Mouse (Mus musculus) testis, adult 2 months (tissue): ENCODE measurements around the gene Trpm1. TPM values are rescaled to one million over a fixed set of nuclear protein-coding genes. Genes with fewer than 3 reads are reported as not detected.

ENCODE experiments used
- H3K27ac ChIP-seq: fragments of 200-500 bp; 2 replicates; pipeline ENCODE4 v1.5.1; 2012; ENCODE audit warnings: low read depth, low read length; ENCODE audit not compliant: control insufficient read depth, insufficient read depth
- H3K27me3 ChIP-seq: fragments of 200-500 bp; 2 replicates; pipeline ENCODE4 v1.6.1; 2012; ENCODE audit warnings: mild to moderate bottlenecking, low read length, moderate library complexity; ENCODE audit not compliant: control insufficient read depth, insufficient read depth
- H3K36me3 ChIP-seq: fragments of 200-500 bp; 2 replicates; pipeline ENCODE4 v1.6.1; 2012; ENCODE audit warnings: mild to moderate bottlenecking, low read length; ENCODE audit not compliant: control insufficient read depth, insufficient read depth
- H3K4me1 ChIP-seq: fragments of 200-500 bp; 2 replicates; pipeline ENCODE4 v1.6.1; 2012; ENCODE audit warnings: low read length; ENCODE audit not compliant: control insufficient read depth, insufficient read depth
- H3K4me3 ChIP-seq: fragments of 200-500 bp; 2 replicates; pipeline ENCODE4 v1.5.1; 2012; ENCODE audit warnings: low read depth, mild to moderate bottlenecking, low read length, moderate library complexity, mixed read lengths; ENCODE audit not compliant: control insufficient read depth
- CTCF ChIP-seq: fragments of 200-500 bp; IDR thresholded peaks from 2 replicates; pipeline ENCODE4 v1.5.1; 2012; ENCODE audit warnings: low read depth, mild to moderate bottlenecking, inconsistent platforms, low read length, moderate library complexity; ENCODE audit not compliant: control insufficient read depth, insufficient read depth, insufficient replicate concordance
- POLR2A ChIP-seq: fragments of 200-500 bp; IDR thresholded peaks from 2 replicates; pipeline ENCODE4 v1.6.1; 2012; ENCODE audit warnings: low read depth, mild to moderate bottlenecking, inconsistent platforms, low read length, moderate library complexity; ENCODE audit not compliant: control insufficient read depth
- polyA plus RNA-seq: library from polyadenylated mRNA; depleted of rRNA; stranded (reverse); fragments of >200 nt; gene quantifications from 2 replicates; pipeline ENCODE4 v1.2.3, GENCODE M21; 2012

Trpm1 gene
- polyA plus RNA-seq, 1 experiment, result 2.1 TPM

GRCm38 (mm10) chr7:64208700-64209099, 55.1 kb downstream of the Trpm1 start:
- Histone ChIP-seq H3K4me3 (no peak overlapping the region), H3K27me3 (no peaks in the 10 kb centered on the region), H3K27ac (no peak overlapping the region), H3K4me1 (no peaks in the 10 kb centered on the region), H3K36me3 (no peaks in the 10 kb centered on the region)
- no peak for TF ChIP-seq POLR2A
- TF ChIP-seq CTCF, result no peak

DNA sequence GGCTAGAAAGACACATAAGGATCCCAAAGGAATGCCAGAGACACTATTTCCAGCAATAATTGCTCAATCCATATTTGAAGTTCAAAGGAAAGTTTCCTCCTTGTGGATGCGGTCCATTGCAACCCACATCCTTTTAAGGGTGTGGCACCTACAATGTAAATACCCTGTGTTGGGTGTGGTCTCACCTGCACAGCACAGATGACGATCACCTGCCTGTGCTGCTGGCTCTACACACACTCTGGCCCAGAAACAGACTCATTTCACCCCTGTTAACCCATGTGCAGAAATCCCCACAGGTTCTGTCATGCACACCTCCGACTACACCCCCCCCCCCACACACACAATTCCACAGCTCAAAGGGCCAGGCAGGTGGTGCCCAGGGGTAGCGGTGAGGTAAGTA, 59.2 kb downstream of the Trpm1 start:
- no peaks in the 10 kb centered on the region for H3K36me3 ChIP-seq
- H3K4me1 ChIP-seq, result no peaks in the 10 kb centered on the region
- H3K27ac ChIP-seq, result no peak overlapping the region
- TF ChIP-seq CTCF (no peak), POLR2A (no peak)
- H3K27me3 ChIP-seq, result no peaks in the 10 kb centered on the region
- H3K4me3 ChIP-seq, result no peak overlapping the region

- no peaks in the 10 kb centered on the region for H3K36me3 ChIP-seq
- no peak overlapping the region for H3K27ac ChIP-seq
- no peaks in the 10 kb centered on the region for H3K4me1 ChIP-seq
- H3K27me3 ChIP-seq, result no peaks in the 10 kb centered on the region
- TF ChIP-seq CTCF (no peak), POLR2A (no peak)
- no peak overlapping the region for H3K4me3 ChIP-seq
Observed at GRCm38 (mm10) chr7:64214066-64214465, 60.4 kb downstream of the Trpm1 start.

- no peaks in the 10 kb centered on the region for H3K27me3 ChIP-seq
- no peaks in the 10 kb centered on the region for H3K4me1 ChIP-seq
- H3K27ac ChIP-seq, result no peak overlapping the region
- no peaks in the 10 kb centered on the region for H3K36me3 ChIP-seq
- no peak overlapping the region for H3K4me3 ChIP-seq
- TF ChIP-seq POLR2A (no peak), CTCF (no peak)
Observed at GRCm38 (mm10) chr7:64215613-64216012, 62.0 kb downstream of the Trpm1 start.

DNA sequence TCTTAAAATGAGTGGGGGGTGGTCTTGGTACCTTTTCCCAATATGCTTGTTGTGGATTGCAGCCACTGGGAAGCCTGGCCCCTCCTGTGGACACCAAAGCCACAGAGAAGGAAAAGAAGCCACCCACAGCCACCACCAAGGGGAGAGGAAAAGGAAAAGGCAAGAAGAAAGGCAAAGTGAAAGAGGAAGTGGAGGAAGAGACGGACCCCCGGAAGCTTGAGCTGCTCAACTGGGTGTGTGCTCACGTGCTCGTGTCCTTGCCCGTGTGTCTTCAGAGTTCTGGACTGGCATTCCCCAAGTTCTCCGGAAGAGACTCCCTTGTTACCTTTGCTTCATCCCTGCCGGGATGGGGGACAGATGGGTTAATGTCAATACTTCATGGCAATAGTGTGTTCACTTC, 63.8 kb downstream of the Trpm1 start:
- H3K27ac ChIP-seq, result no peak overlapping the region
- TF ChIP-seq POLR2A (no peak), CTCF (no peak)
- H3K4me3 ChIP-seq, result no peak overlapping the region
- H3K27me3 ChIP-seq, result no peaks in the 10 kb centered on the region
- H3K4me1 ChIP-seq, result no peaks in the 10 kb centered on the region
- no peaks in the 10 kb centered on the region for H3K36me3 ChIP-seq

GRCm38 (mm10) chr7:64219765-64220164, 66.1 kb downstream of the Trpm1 start:
- Histone ChIP-seq H3K36me3 (no peaks in the 10 kb centered on the region), H3K4me3 (no peak overlapping the region), H3K4me1 (no peaks in the 10 kb centered on the region), H3K27me3 (no peaks in the 10 kb centered on the region), H3K27ac (no peak overlapping the region)
- TF ChIP-seq CTCF (no peak), POLR2A (no peak)

DNA sequence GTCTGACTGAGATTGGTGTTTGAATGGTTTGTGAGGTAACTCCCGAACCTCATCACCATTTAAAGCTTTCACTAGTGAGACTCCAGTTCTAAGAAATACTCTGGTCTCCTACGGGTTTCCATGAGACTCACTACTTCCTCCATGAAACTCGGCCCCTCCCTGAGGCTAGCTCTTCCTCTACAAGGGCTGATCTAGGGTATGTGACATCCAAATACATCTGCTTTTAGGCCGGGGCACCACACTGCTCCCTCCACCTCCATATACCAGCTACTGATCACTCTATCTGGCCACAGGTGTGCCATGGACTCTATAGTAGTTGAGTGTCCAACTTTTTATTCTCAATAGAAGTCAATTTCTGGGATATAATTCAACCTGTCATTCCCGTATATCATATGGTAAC, 69.6 kb downstream of the Trpm1 start:
- H3K4me3 ChIP-seq, result no peak overlapping the region
- H3K4me1 ChIP-seq, result no peaks in the 10 kb centered on the region
- H3K27me3 ChIP-seq, result no peaks in the 10 kb centered on the region
- TF ChIP-seq CTCF, result no peak
- no peak for TF ChIP-seq POLR2A
- H3K36me3 ChIP-seq, result no peaks in the 10 kb centered on the region
- H3K27ac ChIP-seq, result no peak overlapping the region

GRCm38 (mm10) chr7:64226339-64227194, 72.9 kb downstream of the Trpm1 start:
- TF ChIP-seq POLR2A, result peak; percentile 31; the same call in 1 of the 2 replicates
- no peak for TF ChIP-seq CTCF
- peak overlapping the region; percentile 82 for H3K4me3 ChIP-seq
- H3K4me1 ChIP-seq, result no peaks in the 10 kb centered on the region
- H3K36me3 ChIP-seq, result no peaks in the 10 kb centered on the region; the same call in 1 of the 2 replicates
- H3K27me3 ChIP-seq, result no peaks in the 10 kb centered on the region
- no peak overlapping the region for H3K27ac ChIP-seq
